Comparison of ENCODE assay signal across 8 mouse cellular contexts in genomic region chr15:103365471-103366375, GRCm38 (mm10). TPM values are rescaled to one million over a fixed set of nuclear protein-coding genes. Genes with fewer than 3 reads are reported as not detected.
A peak's percentile ranks its signal among the peaks of the same experiment; 100 is the strongest.
DNase-seq lines count a peak whose midpoint lies in the region; ATAC-seq and TF ChIP-seq lines count a peak whose summit lies in the region.

No protein-coding gene starts in this region.

- no peak for TF ChIP-seq CTCF in E14TG2a.4 (conservative IDR thresholded peaks at IDR 0.05; ENCODE audit: low read length)
- TF ChIP-seq CTCF in kidney, adult 2 months (conservative IDR thresholded peaks at IDR 0.05; ENCODE audit: insufficient read depth, insufficient read length, low read depth, low read length), result no peak

- H3K4me3 ChIP-seq in E14TG2a.4 (replicated peaks; ENCODE audit: low read length), result peak overlapping the region; percentile 95
- peak overlapping the region; percentile 87 for H3K4me3 ChIP-seq in kidney, adult 2 months (ENCODE audit: insufficient read depth, low read depth, low read length)
- H3K4me3 ChIP-seq in stomach, embryonic 16.5 days (replicated peaks; ENCODE audit: low read length), result peak overlapping the region; percentile 90

- WGBS in kidney, adult 2 months, result 14% methylated on average over 51 of the region's 51 CpGs
- WGBS in stomach, embryonic 16.5 days, result under 1% methylated on average over 51 of the region's 51 CpGs

- H3K4me1 ChIP-seq in E14TG2a.4 (replicated peaks; ENCODE audit: low read depth, low read length), result peaks cover 86% of the 10 kb centered on the region
- H3K4me1 ChIP-seq in kidney, adult 2 months (ENCODE audit: control insufficient read depth, insufficient read depth, low read length), result peaks cover 5% of the 10 kb centered on the region; the same call in 1 of the 2 replicates
- peaks cover 23% of the 10 kb centered on the region; the same call in 1 of the 2 replicates for H3K4me1 ChIP-seq in stomach, embryonic 16.5 days (ENCODE audit: control insufficient read depth, insufficient read depth, low read length)

- no peaks in the 10 kb centered on the region for H3K9me3 ChIP-seq in E14TG2a.4 (ENCODE audit: low read length)
- H3K9me3 ChIP-seq in stomach, embryonic 16.5 days (replicated peaks; ENCODE audit: control insufficient read depth, low read length), result no peaks in the 10 kb centered on the region

- peak; percentile 30 for ATAC-seq in stomach, embryonic 16.5 days (ENCODE audit: insufficient read depth, low FRiP score)

- peak; percentile 45 for DNase-seq in adrenal gland, postnatal 25 days
- DNase-seq in heart, adult 18-20 months, result peak; percentile 69 to 78
- DNase-seq in kidney, adult 2 months, result peak; percentile 52
- peak; percentile 76 for DNase-seq in lung, postnatal 10 days
- DNase-seq in ovary, postnatal 36 days (ENCODE audit: low spot score), result no peak
- DNase-seq in layer of hippocampus, postnatal 25 days (ENCODE audit: extremely low spot score in 1 of 2, low spot score in 1 of 2), result no peak

- TF ChIP-seq POLR2A in kidney, adult 2 months (IDR thresholded peaks at IDR 0.05; ENCODE audit: low read depth, low read length), result no peak

- H3K27ac ChIP-seq in kidney, adult 2 months (ENCODE audit: insufficient read depth, low read depth, low read length), result peak overlapping the region; percentile 66; the same call in 1 of the 2 replicates
- H3K27ac ChIP-seq in stomach, embryonic 16.5 days (ENCODE audit: low read length), result peak overlapping the region; percentile 91

- no peaks in the 10 kb centered on the region for H3K27me3 ChIP-seq in E14TG2a.4 (ENCODE audit: insufficient read depth, low read length)
- H3K27me3 ChIP-seq in kidney, adult 2 months (replicated peaks; ENCODE audit: control insufficient read depth, insufficient read depth, low read length), result no peaks in the 10 kb centered on the region
- no peaks in the 10 kb centered on the region for H3K27me3 ChIP-seq in stomach, embryonic 16.5 days (ENCODE audit: control insufficient read depth, insufficient read depth, low read length)

- H3K9ac ChIP-seq in stomach, embryonic 16.5 days (ENCODE audit: low read length), result peak overlapping the region; percentile 98

- peaks cover 15% of the 10 kb centered on the region for H3K36me3 ChIP-seq in E14TG2a.4 (ENCODE audit: insufficient read depth, low read length)
- no peaks in the 10 kb centered on the region for H3K36me3 ChIP-seq in kidney, adult 2 months (ENCODE audit: control insufficient read depth, insufficient read depth, low read length)
- no peaks in the 10 kb centered on the region for H3K36me3 ChIP-seq in stomach, embryonic 16.5 days (ENCODE audit: control insufficient read depth, insufficient read depth, low read length)

- H3K4me2 ChIP-seq in stomach, embryonic 16.5 days (ENCODE audit: low read depth, low read length), result peak overlapping the region; percentile 81

RNA-seq across cellular contexts. Expression of gene Itga5, which starts 0.8 kb away (rescaled TPM):
- total RNA-seq in adrenal gland, postnatal 25 days (2021), result 35.5 and 45.9 TPM in 2 replicates
- 10 to 100 TPM; 30.8 to 37.3 TPM for total RNA-seq in heart, adult 18-20 months (2021)
- 9.3 and 9.7 TPM in 2 replicates for polyA plus RNA-seq in kidney, adult 2 months (2012; rRNA removed)
- polyA plus RNA-seq in stomach, embryonic 16.5 days (2015; fragmentation: Nextera tagmentation; extraction: Ambion mirVana), result 58.9 and 59.0 TPM in 2 replicates
- total RNA-seq in layer of hippocampus, postnatal 25 days (2021), result 1 to 10 TPM; 1.4 to 2.4 TPM

RNA-seq across cellular contexts. Expression of gene Zfp385a, which starts 25.8 kb away (rescaled TPM):
- 8.8 and 9.1 TPM in 2 replicates for total RNA-seq in adrenal gland, postnatal 25 days (2021)
- 10 to 100 TPM in 1 of 2 experiments, 1 to 10 TPM in 1; 8.9 to 10.3 TPM for total RNA-seq in heart, adult 18-20 months (2021)
- 5.2 and 6.1 TPM in 2 replicates for polyA plus RNA-seq in kidney, adult 2 months (2012; rRNA removed)
- 6.9 and 7.0 TPM in 2 replicates for polyA plus RNA-seq in stomach, embryonic 16.5 days (2015; fragmentation: Nextera tagmentation; extraction: Ambion mirVana)
- total RNA-seq in layer of hippocampus, postnatal 25 days (2021), result 10 to 100 TPM; 40.7 to 45.0 TPM

RNA-seq across cellular contexts. Expression of gene Gpr84, which starts 55.3 kb away (rescaled TPM):
- not detected in 2 replicates for total RNA-seq in adrenal gland, postnatal 25 days (2021)
- total RNA-seq in heart, adult 18-20 months (2021), result not detected
- polyA plus RNA-seq in kidney, adult 2 months (2012; rRNA removed), result 0.13 TPM in 1 of 2 replicates, not detected in the other
- 0.15 and 0.59 TPM in 2 replicates for polyA plus RNA-seq in stomach, embryonic 16.5 days (2015; fragmentation: Nextera tagmentation; extraction: Ambion mirVana)
- total RNA-seq in layer of hippocampus, postnatal 25 days (2021), result 1 to 10 TPM in 1 of 2 experiments, under 1 TPM in 1; 0.66 to 1.1 TPM

Comparison
In these comparisons a context has a peak if more than half of its experiments do, and no peak if none do; other contexts are left out.
1. DNase-seq: peak in adrenal gland, postnatal 25 days (single experiment), heart, adult 18-20 months (2 of 2), kidney, adult 2 months (single experiment) and lung, postnatal 10 days (single experiment); none in ovary, postnatal 36 days (single experiment) and layer of hippocampus, postnatal 25 days (0 of 2).
2. RNA of gene Itga5, which starts 0.8 kb away (total RNA-seq): 35.5 to 45.9 TPM in adrenal gland, postnatal 25 days and 30.8 to 37.3 TPM in heart, adult 18-20 months; 1.4 to 2.4 TPM in layer of hippocampus, postnatal 25 days; every median in the first group is over 4 times any median in the second.
3. Peak in every context shown above with its lines, with median percentiles within 50 percentile points of each other: H3K4me3 ChIP-seq.